Mouse (Mus musculus) MEL (cell line): ENCODE data around the gene Dclk1. TPM values are rescaled to one million over a fixed set of nuclear protein-coding genes. Genes with fewer than 3 reads are reported as not detected.

ENCODE experiments used
- DNase-seq: peaks from one replicate; pipeline ENCODE4 v3.0.0; 2011; ENCODE audit warnings: low read depth, low spot score
- H3K27ac ChIP-seq: 2 replicates; pipeline ENCODE4 v1.5.1; 2012; ENCODE audit warnings: low read depth, mild to moderate bottlenecking, control low read depth, low read length, moderate library complexity; ENCODE audit not compliant: control insufficient read depth
- H3K27me3 ChIP-seq, 2 experiments: fragments of 150-350 bp in 1 of 2; sonication (generic) in 1 of 2; 2 replicates each; pipeline ENCODE4 v1.6.1; 2012; ENCODE audit warnings: low read length in 2 of 2, mild to moderate bottlenecking in 2 of 2, improper control_type of control experiment in 1 of 2, moderate library complexity in 1 of 2; ENCODE audit not compliant: insufficient read depth in 2 of 2, control insufficient read depth in 1 of 2
- H3K36me3 ChIP-seq, 2 experiments: 2 replicates each; pipeline ENCODE4 v1.6.1; 2012 to 2014; ENCODE audit warnings: low read length in 2 of 2, improper control_type of control experiment in 1 of 2, inconsistent platforms in 1 of 2, mild to moderate bottlenecking in 1 of 2; ENCODE audit not compliant: insufficient read depth in 2 of 2, control insufficient read depth in 1 of 2
- H3K4me1 ChIP-seq, 2 experiments: fragments of 150-350 bp in 1 of 2; sonication (generic) in 1 of 2; 2 replicates each; pipeline ENCODE4 v1.6.1; 2012; ENCODE audit warnings: low read length in 2 of 2, improper control_type of control experiment in 1 of 2, mild to moderate bottlenecking in 1 of 2; ENCODE audit not compliant: insufficient read depth in 2 of 2, control insufficient read depth in 1 of 2
- H3K4me3 ChIP-seq, 2 experiments: fragments of 150-350 bp in 1 of 2; sonication (generic) in 1 of 2; 2 replicates each; pipeline ENCODE4 v1.5.1; 2012; ENCODE audit warnings: low read depth in 2 of 2, low read length in 2 of 2, mild to moderate bottlenecking in 2 of 2, moderate library complexity in 2 of 2, control low read depth in 1 of 2, improper control_type of control experiment in 1 of 2; ENCODE audit not compliant: control insufficient read depth in 1 of 2, insufficient read depth in 1 of 2
- H3K79me2 ChIP-seq: 2 replicates; pipeline ENCODE4 v1.6.1; 2012; ENCODE audit warnings: mild to moderate bottlenecking, low read length, moderate library complexity; ENCODE audit not compliant: control insufficient read depth, poor library complexity, insufficient read depth
- H3K9ac ChIP-seq: 2 replicates; pipeline ENCODE4 v1.6.1; 2012; ENCODE audit warnings: low read depth, mild to moderate bottlenecking, control low read depth, low read length, moderate library complexity; ENCODE audit not compliant: control insufficient read depth, poor library complexity, severe bottlenecking
- H3K9me3 ChIP-seq: fragments of 150-350 bp; sonication (generic); replicated peaks from 2 replicates; pipeline ENCODE4 v1.6.1; 2012; ENCODE audit warnings: mild to moderate bottlenecking, low read length, improper control_type of control experiment, moderate library complexity; ENCODE audit not compliant: insufficient read depth
- BHLHE40 ChIP-seq: IDR thresholded peaks from 2 replicates; pipeline ENCODE4 v1.6.1; 2012; ENCODE audit warnings: low read depth, mild to moderate bottlenecking, inconsistent platforms, low read length, improper control_type of control experiment, borderline replicate concordance
- CHD2 ChIP-seq: IDR thresholded peaks from 2 replicates; pipeline ENCODE4 v1.6.1; 2011; ENCODE audit warnings: low read length, improper control_type of control experiment
- CTCF ChIP-seq, 3 experiments: IDR thresholded peaks in 2 of 3; conservative IDR thresholded peaks in 1 of 3; 2 replicates each; pipeline ENCODE4 v1.5.1; 2011 to 2012; ENCODE audit warnings: low read length in 3 of 3, low read depth in 2 of 3, mild to moderate bottlenecking in 2 of 3, improper control_type of control experiment in 1 of 3, inconsistent platforms in 1 of 3, mixed read lengths in 1 of 3, moderate library complexity in 1 of 3; ENCODE audit not compliant: control insufficient read depth in 1 of 3, insufficient read depth in 1 of 3, poor library complexity in 1 of 3, severe bottlenecking in 1 of 3
- E2F4 ChIP-seq: IDR thresholded peaks from 2 replicates; pipeline ENCODE4 v1.6.1; 2011; ENCODE audit warnings: low read depth, low read length, improper control_type of control experiment, borderline replicate concordance
- ELF1 ChIP-seq: IDR thresholded peaks from 2 replicates; pipeline ENCODE4 v1.6.1; 2014; ENCODE audit warnings: low read depth, mild to moderate bottlenecking, inconsistent platforms, low read length, improper control_type of control experiment, moderate library complexity
- ETS1 ChIP-seq: IDR thresholded peaks from 2 replicates; pipeline ENCODE4 v1.6.1; 2012; ENCODE audit warnings: low read depth, mild to moderate bottlenecking, inconsistent platforms, low read length, improper control_type of control experiment, moderate library complexity
- HCFC1 ChIP-seq: IDR thresholded peaks from 2 replicates; pipeline ENCODE4 v1.6.1; 2012; ENCODE audit warnings: low read depth, mild to moderate bottlenecking, inconsistent platforms, low read length, improper control_type of control experiment, moderate library complexity
- JUND ChIP-seq: IDR thresholded peaks from 2 replicates; pipeline ENCODE4 v1.6.1; 2011; ENCODE audit warnings: low read depth, mild to moderate bottlenecking, improper control_type of control experiment, low read length
- KAT2A ChIP-seq: conservative IDR thresholded peaks from 2 replicates; pipeline ENCODE4 v1.6.1; 2012; ENCODE audit warnings: low read depth, low read length, improper control_type of control experiment, inconsistent platforms
- MAZ ChIP-seq: IDR thresholded peaks from 2 replicates; pipeline ENCODE4 v1.6.1; 2012; ENCODE audit warnings: low read depth, mild to moderate bottlenecking, inconsistent platforms, low read length, improper control_type of control experiment
- MEF2A ChIP-seq: IDR thresholded peaks from 2 replicates; pipeline ENCODE4 v1.6.1; 2014; ENCODE audit warnings: low read depth, mild to moderate bottlenecking, inconsistent platforms, low read length, improper control_type of control experiment; ENCODE audit not compliant: poor library complexity, insufficient replicate concordance, severe bottlenecking; ENCODE audit errors: extremely low read depth
- MXI1 ChIP-seq: IDR thresholded peaks from 2 replicates; pipeline ENCODE4 v1.6.1; 2011; ENCODE audit warnings: mild to moderate bottlenecking, low read depth, low read length, improper control_type of control experiment
- MYB ChIP-seq: IDR thresholded peaks from 2 replicates; pipeline ENCODE4 v1.6.1; 2011; ENCODE audit warnings: mild to moderate bottlenecking, low read depth, low read length, improper control_type of control experiment
- MYC ChIP-seq: IDR thresholded peaks from 2 replicates; pipeline ENCODE4 v1.6.1; 2011; ENCODE audit warnings: low read depth, mild to moderate bottlenecking, low read length, improper control_type of control experiment, moderate library complexity
- NELFE ChIP-seq: IDR thresholded peaks from 2 replicates; pipeline ENCODE4 v1.6.1; 2011; ENCODE audit warnings: low read depth, low read length, improper control_type of control experiment
- POLR2A ChIP-seq, 2 experiments: IDR thresholded peaks; 2 replicates each; pipeline ENCODE4 v1.6.1; 2011 to 2012; ENCODE audit warnings: low read length in 2 of 2, mild to moderate bottlenecking in 2 of 2, control low read depth in 1 of 2, improper control_type of control experiment in 1 of 2, low read depth in 1 of 2, moderate library complexity in 1 of 2; ENCODE audit not compliant: control insufficient read depth in 1 of 2, insufficient read depth in 1 of 2, poor library complexity in 1 of 2
- RAD21 ChIP-seq: IDR thresholded peaks from 2 replicates; pipeline ENCODE4 v1.6.1; 2011; ENCODE audit warnings: mild to moderate bottlenecking, low read depth, low read length, improper control_type of control experiment
- RCOR1 ChIP-seq: IDR thresholded peaks from 2 replicates; pipeline ENCODE4 v1.6.1; 2012; ENCODE audit warnings: low read depth, mild to moderate bottlenecking, inconsistent platforms, low read length, improper control_type of control experiment
- SMC3 ChIP-seq: IDR thresholded peaks from 2 replicates; pipeline ENCODE4 v1.6.1; 2011; ENCODE audit warnings: low read depth, low read length, improper control_type of control experiment
- TAL1 ChIP-seq: IDR thresholded peaks from 2 replicates; pipeline ENCODE4 v1.6.1; 2012; ENCODE audit warnings: mild to moderate bottlenecking, inconsistent platforms, low read length, moderate library complexity, mixed read lengths
- UBTF ChIP-seq: IDR thresholded peaks from 2 replicates; pipeline ENCODE4 v1.6.1; 2012; ENCODE audit warnings: low read depth, mild to moderate bottlenecking, inconsistent platforms, low read length, improper control_type of control experiment, moderate library complexity, borderline replicate concordance; ENCODE audit not compliant: insufficient read depth
- ZMIZ1 ChIP-seq: IDR thresholded peaks from 2 replicates; pipeline ENCODE4 v1.6.1; 2012; ENCODE audit warnings: low read depth, mild to moderate bottlenecking, inconsistent platforms, low read length, improper control_type of control experiment, moderate library complexity
- ZNF384 ChIP-seq: IDR thresholded peaks from 2 replicates; pipeline ENCODE4 v1.6.1; 2012; ENCODE audit warnings: low read depth, mild to moderate bottlenecking, inconsistent platforms, low read length, improper control_type of control experiment
- polyA plus RNA-seq, 2 experiments: library from polyadenylated mRNA; stranded (reverse) in 1 of 2; unstranded in 1 of 2; fragments of >175 nt in 1 of 2; fragments of >200 nt in 1 of 2; gene quantifications; 2 replicates each; pipeline versions ENCODE4 v1.2.1 to v1.2.4; 2012; ENCODE audit warnings: low replicate concordance in 2 of 2, low read depth in 1 of 2; ENCODE audit not compliant: insufficient read length in 2 of 2, insufficient read depth in 1 of 2, missing spikeins in 1 of 2
- total RNA-seq: library from RNA; depleted of rRNA; stranded (reverse); fragments of 300-350 nt; gene quantifications from 2 replicates; pipeline ENCODE4 v1.2.3, GENCODE M21; 2012

Gene Dclk1
- total and polyA plus RNA-seq, 3 experiments, result not detected

GRCm38 (mm10) chr3:55517454-55518014 lies 275.4 kb downstream of the Dclk1 start:
- no peak for DNase-seq
- no peaks in the 10 kb centered on the region for H3K4me1 ChIP-seq
- no peaks in the 10 kb centered on the region for H3K27me3 ChIP-seq
- no peaks in the 10 kb centered on the region for H3K79me2 ChIP-seq
- no peak for TF ChIP-seq TAL1
- TF ChIP-seq HCFC1, result no peak
- TF ChIP-seq ZNF384, result no peak
- TF ChIP-seq ELF1, result no peak
- TF ChIP-seq MYB, result no peak
- TF ChIP-seq MAZ, result no peak
- TF ChIP-seq JUND, result no peak
- TF ChIP-seq NELFE, result no peak
- no peak for TF ChIP-seq MEF2A
- TF ChIP-seq SMC3, result no peak
- no peak for TF ChIP-seq ZMIZ1
- no peak for TF ChIP-seq RAD21
- no peak for TF ChIP-seq BHLHE40
- no peak for TF ChIP-seq MXI1
- TF ChIP-seq ETS1, result no peak
- no peak for TF ChIP-seq POLR2A (IDR thresholded peaks at IDR 0.05; ENCODE audit: control insufficient read depth in 1 of 2, insufficient read depth in 1 of 2, low read depth in 1 of 2, low read length in 2 of 2, poor library complexity in 1 of 2)
- TF ChIP-seq E2F4, result no peak
- TF ChIP-seq CHD2, result no peak
- TF ChIP-seq UBTF, result no peak
- TF ChIP-seq MYC, result no peak
- no peaks in the 10 kb centered on the region for H3K36me3 ChIP-seq
- no peak overlapping the region for H3K9ac ChIP-seq
- H3K4me3 ChIP-seq, result no peak overlapping the region
- H3K27ac ChIP-seq, result no peak overlapping the region
- no peaks in the 10 kb centered on the region for H3K9me3 ChIP-seq

GRCm38 (mm10) chr3:55520240-55521180 lies 278.3 kb downstream of the Dclk1 start:
- no peaks in the 10 kb centered on the region for H3K9me3 ChIP-seq

More at GRCm38 (mm10) chr3:55520240-55521180, 278.3 kb downstream of the Dclk1 start:
- Histone ChIP-seq H3K9ac (no peak overlapping the region), H3K4me3 (no peak overlapping the region), H3K27me3 (no peaks in the 10 kb centered on the region), H3K79me2 (no peaks in the 10 kb centered on the region), H3K36me3 (no peaks in the 10 kb centered on the region), H3K4me1 (no peaks in the 10 kb centered on the region), H3K27ac (no peak overlapping the region)
- DNase-seq, result peak; percentile 10
- TF ChIP-seq MYB (no peak), RCOR1 (no peak), RAD21 (peak; percentile 43), KAT2A (no peak), ELF1 (no peak), CTCF (IDR thresholded peaks at IDR 0.05 in 2 of 3, conservative IDR thresholded peaks at IDR 0.05 in 1 of 3; ENCODE audit: control insufficient read depth in 1 of 3, insufficient read depth in 1 of 3, low read depth in 2 of 3, low read length in 3 of 3, poor library complexity in 1 of 3, severe bottlenecking in 1 of 3) (peak; percentile 13 to 40 (median 36); a peak in 2 of 6 replicates), CHD2 (no peak)
